ENCODE assay signal across 9 mouse cellular contexts in the genomic region with DNA sequence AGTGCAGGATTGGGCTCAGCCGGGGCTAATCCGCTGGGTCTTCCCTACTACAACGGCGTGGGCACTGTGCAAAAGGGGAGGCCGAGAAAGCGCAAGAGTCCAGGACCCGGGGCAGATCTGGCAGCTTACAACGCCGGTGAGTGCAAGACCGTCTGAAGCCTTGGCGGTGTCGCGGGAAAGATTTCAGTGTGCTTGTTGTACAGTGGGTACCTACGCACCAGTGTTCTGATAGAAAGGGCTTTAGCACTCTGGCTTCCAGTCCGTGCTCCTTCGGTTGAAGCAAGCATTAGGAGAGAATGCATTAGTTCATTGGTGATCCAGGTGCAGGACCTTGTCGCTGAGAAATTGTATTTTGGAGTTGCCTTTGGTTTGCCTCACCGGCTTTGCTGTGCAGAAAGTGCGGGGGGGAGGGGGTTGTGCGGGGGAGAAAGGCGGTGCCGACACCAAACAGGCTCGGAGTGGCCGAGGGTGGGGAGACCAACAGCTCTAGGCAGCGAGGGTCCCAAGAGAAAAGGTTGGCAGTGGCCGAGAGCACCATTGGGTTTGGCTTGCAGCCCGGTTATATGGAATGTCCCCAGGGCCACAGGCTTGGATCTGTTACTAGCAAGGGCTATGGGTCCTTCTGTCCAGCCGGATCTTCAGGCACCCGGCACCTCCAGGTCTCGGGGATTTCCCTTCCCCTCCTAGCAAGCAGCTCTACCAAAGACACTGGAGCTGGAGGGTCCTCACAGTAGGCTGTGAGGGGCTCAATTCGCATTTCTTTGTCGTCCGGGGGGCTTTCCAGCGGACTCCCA. TPM values are rescaled to one million over a fixed set of nuclear protein-coding genes. Genes with fewer than 3 reads are reported as not detected.
DNase-seq lines count a peak whose midpoint lies in the region; ATAC-seq and TF ChIP-seq lines count a peak whose summit lies in the region.
"Had no signal": no experiment of that assay in that cellular context is flagged by ENCODE, and none has a peak within 500 bp of the region (broad histone marks: within the 10 kb centered on the region; RNA-seq: fewer than 3 reads in every experiment).

No protein-coding gene starts in this region.

- no peak overlapping the region for H3K27ac ChIP-seq in lung, embryonic 14.5 days (ENCODE audit: low read depth)
- no peak overlapping the region for H3K27ac ChIP-seq in lung, postnatal 0 days (ENCODE audit: low read length)
- H3K27ac ChIP-seq in forebrain, embryonic 14.5 days (ENCODE audit: low read depth, low read length): peak overlapping the region; percentile 98
- H3K27ac ChIP-seq in liver, embryonic 13.5 days: no peak overlapping the region

- ATAC-seq in lung, embryonic 14.5 days (ENCODE audit: insufficient read depth): no peak
- no peak for ATAC-seq in lung, postnatal 0 days
- ATAC-seq in forebrain, embryonic 14.5 days: no peak
- no peak for ATAC-seq in liver, embryonic 13.5 days (ENCODE audit: low read depth)

- no peaks in the 10 kb centered on the region for H3K9me3 ChIP-seq in lung, embryonic 14.5 days (ENCODE audit: low read depth, low read length)
- H3K9me3 ChIP-seq in lung, postnatal 0 days (ENCODE audit: low read length): no peaks in the 10 kb centered on the region
- no peaks in the 10 kb centered on the region for H3K9me3 ChIP-seq in forebrain, embryonic 14.5 days (replicated peaks; ENCODE audit: control insufficient read depth, low read length)
- no peaks in the 10 kb centered on the region for H3K9me3 ChIP-seq in liver, embryonic 13.5 days (replicated peaks)

- H3K4me2 ChIP-seq in lung, embryonic 14.5 days: no peak overlapping the region
- no peak overlapping the region for H3K4me2 ChIP-seq in lung, postnatal 0 days (replicated peaks; ENCODE audit: low read depth, low read length)
- peak overlapping the region; percentile 91 for H3K4me2 ChIP-seq in forebrain, embryonic 14.5 days (ENCODE audit: low read length)
- H3K4me2 ChIP-seq in liver, embryonic 13.5 days: peak overlapping the region; percentile 34

- H3K4me1 ChIP-seq in lung, embryonic 14.5 days (ENCODE audit: insufficient read depth): peaks cover 3% of the 10 kb centered on the region; the same call in 1 of the 2 replicates
- H3K4me1 ChIP-seq in lung, postnatal 0 days (ENCODE audit: insufficient read depth, low read depth, low read length): peaks cover 5% of the 10 kb centered on the region
- peaks cover 26% of the 10 kb centered on the region for H3K4me1 ChIP-seq in forebrain, embryonic 14.5 days (ENCODE audit: control insufficient read depth, insufficient read depth, low read length)
- H3K4me1 ChIP-seq in liver, embryonic 13.5 days (replicated peaks): peaks cover 26% of the 10 kb centered on the region

- TF ChIP-seq EP300 in lung, postnatal 0 days (IDR thresholded peaks at IDR 0.05): no peak

- under 1% methylated on average over 34 of the region's 34 CpGs for WGBS in lung, embryonic 14.5 days
- WGBS in lung, postnatal 0 days: 1% methylated on average over 34 of the region's 34 CpGs
- under 1% methylated on average over 34 of the region's 34 CpGs for WGBS in forebrain, embryonic 14.5 days
- WGBS in liver, embryonic 13.5 days (ENCODE audit: insufficient replicate concordance): 1% methylated on average over 34 of the region's 34 CpGs

- H3K36me3 ChIP-seq in lung, embryonic 14.5 days (ENCODE audit: insufficient read depth): no peaks in the 10 kb centered on the region
- no peaks in the 10 kb centered on the region for H3K36me3 ChIP-seq in lung, postnatal 0 days (ENCODE audit: insufficient read depth, low read length)
- peaks cover 32% of the 10 kb centered on the region for H3K36me3 ChIP-seq in forebrain, embryonic 14.5 days (ENCODE audit: control insufficient read depth, insufficient read depth, low read length)
- H3K36me3 ChIP-seq in liver, embryonic 13.5 days: no peaks in the 10 kb centered on the region

- H3K27me3 ChIP-seq in lung, embryonic 14.5 days (ENCODE audit: insufficient read depth, low read length): peaks cover 100% of the 10 kb centered on the region
- peaks cover 94% of the 10 kb centered on the region for H3K27me3 ChIP-seq in lung, postnatal 0 days (replicated peaks; ENCODE audit: insufficient read depth, low read length)
- H3K27me3 ChIP-seq in forebrain, embryonic 14.5 days (replicated peaks; ENCODE audit: control insufficient read depth, insufficient read depth, low read length): peaks cover 2% of the 10 kb centered on the region; the same call in 1 of the 2 replicates
- peaks cover 100% of the 10 kb centered on the region for H3K27me3 ChIP-seq in liver, embryonic 13.5 days

- peak; percentile 35 for DNase-seq in lung, embryonic 14.5 days
- no peak for DNase-seq in lung, postnatal 0 days (ENCODE audit: low spot score)
- DNase-seq in forebrain, embryonic 14.5 days (ENCODE audit: low spot score): no peak
- no peak for DNase-seq in liver, embryonic 13.5 days
- no peak for DNase-seq in thymus, postnatal 25 days
- no peak for DNase-seq in urinary bladder, postnatal 4 days (ENCODE audit: low spot score in 2 of 2)
- DNase-seq in urinary bladder, adult 2 months (ENCODE audit: low spot score): no peak
- DNase-seq: cerebellum, adult 11 months; kidney, postnatal 25 days had no signal

- H3K9ac ChIP-seq in lung, embryonic 14.5 days: no peak overlapping the region
- no peak overlapping the region for H3K9ac ChIP-seq in lung, postnatal 0 days (replicated peaks; ENCODE audit: low read depth)
- peak overlapping the region; percentile 99 for H3K9ac ChIP-seq in forebrain, embryonic 14.5 days (ENCODE audit: low read length)
- peak overlapping the region; percentile 22; the same call in 1 of the 2 replicates for H3K9ac ChIP-seq in liver, embryonic 13.5 days

- TF ChIP-seq CTCF in lung, embryonic 14.5 days (IDR thresholded peaks at IDR 0.05; ENCODE audit: low read depth): no peak
- TF ChIP-seq CTCF in lung, postnatal 0 days (IDR thresholded peaks at IDR 0.05): no peak

- H3K4me3 ChIP-seq in lung, embryonic 14.5 days (ENCODE audit: low read depth, low read length): no peak overlapping the region
- H3K4me3 ChIP-seq in lung, postnatal 0 days (ENCODE audit: low read depth, low read length): no peak overlapping the region
- peak overlapping the region; percentile 90 for H3K4me3 ChIP-seq in forebrain, embryonic 14.5 days (ENCODE audit: low read depth, low read length)
- peak overlapping the region; percentile 25 for H3K4me3 ChIP-seq in liver, embryonic 13.5 days (replicated peaks)

RNA-seq across cellular contexts. Expression of a gene that starts 15.8 kb away (rescaled TPM):
- 0.20 and 0.39 TPM in 2 replicates for polyA plus RNA-seq in lung, embryonic 14.5 days (2014; fragmentation: Nextera tagmentation; extraction: Ambion mirVana)
- polyA plus RNA-seq in lung, postnatal 0 days (2015; fragmentation: Nextera tagmentation; extraction: Ambion mirVana): not detected in 2 replicates
- 85.1 and 102 TPM in 2 replicates for polyA plus RNA-seq in forebrain, embryonic 14.5 days (2014; fragmentation: Nextera tagmentation; extraction: Ambion mirVana)
- 2.7 and 2.9 TPM in 2 replicates for polyA plus RNA-seq in liver, embryonic 13.5 days (2015; fragmentation: Nextera tagmentation; extraction: Ambion mirVana)
- 0.12 TPM in 1 of 2 replicates, not detected in the other for polyA plus RNA-seq in urinary bladder, adult 2 months (2012; rRNA removed)

Comparison
In these comparisons a context has a peak if more than half of its experiments do, and no peak if none do; other contexts are left out.
1. H3K4me2 ChIP-seq: peak in forebrain, embryonic 14.5 days (single experiment) and liver, embryonic 13.5 days (single experiment); none in lung, embryonic 14.5 days (single experiment) and lung, postnatal 0 days (single experiment).
2. H3K4me3 ChIP-seq: peak in forebrain, embryonic 14.5 days (single experiment) and liver, embryonic 13.5 days (single experiment); none in lung, embryonic 14.5 days (single experiment) and lung, postnatal 0 days (single experiment).
3. H3K9ac ChIP-seq: peak in forebrain, embryonic 14.5 days (single experiment) and liver, embryonic 13.5 days (single experiment); none in lung, embryonic 14.5 days (single experiment) and lung, postnatal 0 days (single experiment).
4. RNA of a gene that starts 15.8 kb away (polyA plus RNA-seq): 85.1 to 102 TPM in forebrain, embryonic 14.5 days; 2.7 to 2.9 TPM in liver, embryonic 13.5 days, 0.20 to 0.39 TPM in lung, embryonic 14.5 days, 0.12 TPM in urinary bladder, adult 2 months and not detected in lung, postnatal 0 days; every median in the first group is over 10 times any median in the second.